Mouse (Mus musculus): ENCODE data around the gene Gm5134. TPM values are rescaled to one million over a fixed set of nuclear protein-coding genes. Genes with fewer than 3 reads are reported as not detected.

Gene Gm5134
- total RNA-seq, 2 experiments from 2014 or later: 0.14 TPM

- peak; percentile 87 to 90 for DNase-seq (ENCODE audit: low spot score in 2 of 2)
Measured at GRCm38 (mm10) chr10:76032402-76033118, 78.2 kb downstream of the Gm5134 start, which contains the start of gene Zfp280b. TSS of gene Zfp280b (plus strand) at chr10:76032650.

GRCm38 (mm10) chr10:76033119-76033455, 78.8 kb downstream of the Gm5134 start:
- no peak for DNase-seq (ENCODE audit: low spot score in 2 of 2)

- DNase-seq (ENCODE audit: low spot score in 2 of 2): no peak
Measured at GRCm38 (mm10) chr10:76034001-76034600, 79.8 kb downstream of the Gm5134 start.

GRCm38 (mm10) chr10:76035277-76035676, 81.0 kb downstream of the Gm5134 start:
- no peak for DNase-seq (ENCODE audit: low spot score in 2 of 2)

- no peak for DNase-seq (ENCODE audit: low spot score in 2 of 2)
Measured at GRCm38 (mm10) chr10:76036962-76037361, 82.6 kb downstream of the Gm5134 start.

GRCm38 (mm10) chr10:76045343-76045742, 91.0 kb downstream of the Gm5134 start:
- DNase-seq (ENCODE audit: low spot score in 2 of 2): no peak

GRCm38 (mm10) chr10:76046754-76047153, 92.4 kb downstream of the Gm5134 start:
- no peak for DNase-seq (ENCODE audit: low spot score in 2 of 2)

GRCm38 (mm10) chr10:76047182-76047869, 93.0 kb downstream of the Gm5134 start:
- DNase-seq (ENCODE audit: low spot score in 2 of 2): no peak

GRCm38 (mm10) chr10:76048967-76049366, 94.7 kb downstream of the Gm5134 start:
- no peak for DNase-seq (ENCODE audit: low spot score in 2 of 2)

GRCm38 (mm10) chr10:76051860-76052259, 97.5 kb downstream of the Gm5134 start:
- no peak for DNase-seq (ENCODE audit: low spot score in 2 of 2)

Small RNA genes lying within 50 kb of the gene (microRNA-seq; reads per million reads assigned to microRNA genes)
- gene Mir6409: not detected

Other genes starting within 250 kb of the Gm5134 start
- 10 to 100 TPM; 49.4 to 58.5 TPM for gene Cabin1, start 190.2 kb upstream of the Gm5134 start, total RNA-seq (2021)
- 10 to 100 TPM; 57.0 to 67.9 TPM for gene Ddt, start 181.1 kb upstream of the Gm5134 start, total RNA-seq (2021)
- gene Gm20441, start 173.6 kb upstream of the Gm5134 start, total RNA-seq (2021): under 1 TPM in 1 of 2 experiments, not detected in 1; 0.82 TPM
- gene Gstt3, start 173.1 kb upstream of the Gm5134 start, total RNA-seq (2021): 10 to 100 TPM; 12.7 to 21.7 TPM
- 10 to 100 TPM; 21.1 to 30.2 TPM for gene Gstt1, start 155.9 kb upstream of the Gm5134 start, total RNA-seq (2021)
- gene Gstt4, start 132.0 kb upstream of the Gm5134 start, total RNA-seq (2021): not detected
- gene Gstt2, start 117.1 kb upstream of the Gm5134 start, total RNA-seq (2021): 10 to 100 TPM; 33.0 to 41.5 TPM
- 100 to 1,000 TPM; 294 to 301 TPM for gene Mif, start 94.3 kb upstream of the Gm5134 start, total RNA-seq (2021)
- gene Derl3, start 61.1 kb upstream of the Gm5134 start, total RNA-seq (2021): 1 to 10 TPM; 3.0 to 6.0 TPM
- gene Smarcb1, start 32.9 kb upstream of the Gm5134 start, total RNA-seq (2021): 10 to 100 TPM; 91.2 to 95.2 TPM
- gene Chchd10, start 21.4 kb upstream of the Gm5134 start, total RNA-seq (2021): 100 to 1,000 TPM; 310 to 396 TPM
- gene Mmp11, start 18.0 kb upstream of the Gm5134 start, total RNA-seq (2021): 10 to 100 TPM; 14.7 to 19.0 TPM
- gene Gm867, start 13.8 kb upstream of the Gm5134 start, total RNA-seq (2021): 1 to 10 TPM in 1 of 2 experiments, under 1 TPM in 1; 0.90 to 1.8 TPM
- gene Vpreb3, start 11.5 kb upstream of the Gm5134 start, total RNA-seq (2021): under 1 TPM; 0.53 to 0.71 TPM
- gene Zfp280b, start 78.1 kb downstream of the Gm5134 start, total RNA-seq (2021): 10 to 100 TPM; 14.5 to 16.6 TPM
- not detected for gene Slc5a4b, start 156.4 kb downstream of the Gm5134 start, total RNA-seq (2021)
- not detected for gene Slc5a4a, start 192.9 kb downstream of the Gm5134 start, total RNA-seq (2021)

Data from adrenal gland, postnatal 4 days (tissue).